Mouse (Mus musculus) embryonic facial prominence, embryonic 14.5 days (tissue): ENCODE results near the gene Gm28230. TPM values are rescaled to one million over a fixed set of nuclear protein-coding genes. Genes with fewer than 3 reads are reported as not detected.
A peak's percentile ranks its signal among the peaks of the same experiment; 100 is the strongest.

Experiments used
- ATAC-seq: fragments of 200-750 bp; cut with Nextera tagmentation; 2 replicates; pipeline ENCODE4 v1.8.0; 2017; ENCODE audit warnings: low read depth, moderate number of reproducible peaks, moderate TSS enrichment
- DNase-seq: peaks from one replicate; pipeline ENCODE4 v3.0.0-alpha.2; 2015; ENCODE audit warnings: low spot score
- H3K27ac ChIP-seq: fragments of 300-500 bp; sonication (generic); replicated peaks from 2 replicates; pipeline ENCODE4 v1.5.1; 2014; ENCODE audit warnings: low read depth, mild to moderate bottlenecking, low read length, moderate library complexity
- H3K27me3 ChIP-seq: fragments of 300-500 bp; sonication (generic); replicated peaks from 2 replicates; pipeline ENCODE4 v1.6.1; 2014; ENCODE audit warnings: low read length; ENCODE audit not compliant: control insufficient read depth, insufficient read depth
- H3K36me3 ChIP-seq: fragments of 300-500 bp; sonication (generic); 2 replicates; pipeline ENCODE4 v1.6.1; 2014; ENCODE audit warnings: low read length, mixed read lengths; ENCODE audit not compliant: control insufficient read depth, insufficient read depth
- H3K4me1 ChIP-seq: fragments of 300-500 bp; sonication (generic); 2 replicates; pipeline ENCODE4 v1.6.1; 2014; ENCODE audit warnings: antibody characterized with exemption, low read length; ENCODE audit not compliant: control insufficient read depth, insufficient read depth
- H3K4me2 ChIP-seq: fragments of 300-500 bp; sonication (generic); 2 replicates; pipeline ENCODE4 v1.6.1; 2014; ENCODE audit warnings: low read depth, mild to moderate bottlenecking, low read length, moderate library complexity, mixed read lengths
- H3K4me3 ChIP-seq: fragments of 300-500 bp; sonication (generic); 2 replicates; pipeline ENCODE4 v1.5.1; 2014; ENCODE audit warnings: low read depth, mild to moderate bottlenecking, low read length
- H3K9ac ChIP-seq: fragments of 300-500 bp; sonication (generic); 2 replicates; pipeline ENCODE4 v1.6.1; 2014; ENCODE audit warnings: low read depth, mild to moderate bottlenecking, low read length, moderate library complexity, mixed read lengths
- H3K9me3 ChIP-seq: fragments of 300-500 bp; sonication (generic); 2 replicates; pipeline ENCODE4 v1.6.1; 2016; ENCODE audit warnings: low read length; ENCODE audit not compliant: control insufficient read depth
- WGBS: fragments of 180-500 bp; shearing (Covaris S2); extraction: QIAGEN DNeasy Blood & Tissue Kit; methylation state at CpG from one replicate; pipeline ENCODE4 v1.1.7; 2014; 5-methylcytosine and 5-hydroxymethylcytosine counted together
- polyA plus RNA-seq: library from polyadenylated mRNA; unstranded; fragments of >200 nt; fragmentation: Nextera tagmentation; extraction: Ambion mirVana; gene quantifications from 2 replicates; pipeline ENCODE4 v1.2.1, GENCODE M21; 2014

Gene Gm28230
- polyA plus RNA-seq, 1 experiment from 2014 or later: not detected

DNA sequence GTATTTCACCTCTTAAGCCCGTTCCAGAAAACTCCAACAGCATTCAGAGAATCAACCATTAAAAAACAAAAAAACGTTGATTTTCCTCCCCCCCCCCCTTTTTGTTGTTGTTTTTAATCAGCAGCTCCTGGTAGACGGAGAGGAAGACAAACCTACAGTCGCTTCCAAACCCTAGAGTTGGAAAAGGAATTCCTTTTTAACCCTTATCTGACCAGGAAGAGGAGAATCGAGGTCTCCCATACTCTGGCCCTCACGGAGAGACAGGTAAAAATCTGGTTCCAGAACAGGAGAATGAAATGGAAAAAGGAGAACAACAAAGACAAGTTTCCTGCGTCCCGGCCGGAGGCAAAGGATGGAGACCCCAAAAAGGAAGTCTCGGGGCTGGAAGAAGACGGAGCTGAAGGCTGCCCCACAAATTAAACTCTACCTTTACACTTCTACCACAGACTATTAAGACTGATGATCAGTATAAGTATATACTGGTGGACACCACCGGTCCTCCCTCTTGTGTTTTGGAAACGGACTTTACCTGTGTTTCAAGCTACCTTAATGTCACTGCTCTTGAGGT lies 20.1 kb upstream of the Gm28230 start:
- H3K9me3 ChIP-seq: no peaks in the 10 kb centered on the region
- peaks cover 12% of the 10 kb centered on the region; the same call in 1 of the 2 replicates for H3K4me1 ChIP-seq
- H3K27me3 ChIP-seq: peaks cover 96% of the 10 kb centered on the region
- no peak overlapping the region for H3K9ac ChIP-seq
- H3K4me2 ChIP-seq: peak overlapping the region; percentile 11; the same call in 1 of the 2 replicates
- H3K36me3 ChIP-seq: no peaks in the 10 kb centered on the region
- ATAC-seq (no peak), DNase-seq (no peak)
- peak overlapping the region; percentile 44 for H3K4me3 ChIP-seq
- no peak overlapping the region for H3K27ac ChIP-seq
- 2% methylated on average over 13 of the region's 13 CpGs for WGBS

GRCm38 (mm10) chr2:74707599-74707998 lies 18.9 kb upstream of the Gm28230 start:
- ATAC-seq (no peak), DNase-seq (no peak)
- no peak overlapping the region for H3K27ac ChIP-seq
- no peak overlapping the region for H3K4me2 ChIP-seq
- peaks cover 97% of the 10 kb centered on the region for H3K27me3 ChIP-seq
- no peak overlapping the region for H3K9ac ChIP-seq
- peaks cover 12% of the 10 kb centered on the region; the same call in 1 of the 2 replicates for H3K4me1 ChIP-seq
- WGBS: 11% methylated on average over 7 of the region's 7 CpGs
- H3K4me3 ChIP-seq: no peak overlapping the region
- H3K36me3 ChIP-seq: no peaks in the 10 kb centered on the region
- no peaks in the 10 kb centered on the region for H3K9me3 ChIP-seq

- H3K27me3 ChIP-seq: peaks cover 97% of the 10 kb centered on the region
- H3K4me2 ChIP-seq: no peak overlapping the region
- no peaks in the 10 kb centered on the region for H3K36me3 ChIP-seq
- H3K4me3 ChIP-seq: no peak overlapping the region
- no peak overlapping the region for H3K9ac ChIP-seq
- DNase-seq: no peak
- no peak for ATAC-seq
- H3K27ac ChIP-seq: no peak overlapping the region
- peaks cover 12% of the 10 kb centered on the region; the same call in 1 of the 2 replicates for H3K4me1 ChIP-seq
- H3K9me3 ChIP-seq: no peaks in the 10 kb centered on the region
- WGBS: 10% methylated on average over 4 of the region's 4 CpGs
Observed at GRCm38 (mm10) chr2:74708676-74709075, 17.9 kb upstream of the Gm28230 start.

- H3K9me3 ChIP-seq: no peaks in the 10 kb centered on the region
- no peak for DNase-seq
- 5% methylated on average over 5 of the region's 5 CpGs for WGBS
- H3K27ac ChIP-seq: no peak overlapping the region
- H3K36me3 ChIP-seq: no peaks in the 10 kb centered on the region
- no peak for ATAC-seq
- peaks cover 97% of the 10 kb centered on the region for H3K27me3 ChIP-seq
- H3K4me3 ChIP-seq: no peak overlapping the region
- peaks cover 9% of the 10 kb centered on the region; the same call in 1 of the 2 replicates for H3K4me1 ChIP-seq
- no peak overlapping the region for H3K9ac ChIP-seq
- no peak overlapping the region for H3K4me2 ChIP-seq
Observed at GRCm38 (mm10) chr2:74709465-74710419, 16.8 kb upstream of the Gm28230 start.

DNA sequence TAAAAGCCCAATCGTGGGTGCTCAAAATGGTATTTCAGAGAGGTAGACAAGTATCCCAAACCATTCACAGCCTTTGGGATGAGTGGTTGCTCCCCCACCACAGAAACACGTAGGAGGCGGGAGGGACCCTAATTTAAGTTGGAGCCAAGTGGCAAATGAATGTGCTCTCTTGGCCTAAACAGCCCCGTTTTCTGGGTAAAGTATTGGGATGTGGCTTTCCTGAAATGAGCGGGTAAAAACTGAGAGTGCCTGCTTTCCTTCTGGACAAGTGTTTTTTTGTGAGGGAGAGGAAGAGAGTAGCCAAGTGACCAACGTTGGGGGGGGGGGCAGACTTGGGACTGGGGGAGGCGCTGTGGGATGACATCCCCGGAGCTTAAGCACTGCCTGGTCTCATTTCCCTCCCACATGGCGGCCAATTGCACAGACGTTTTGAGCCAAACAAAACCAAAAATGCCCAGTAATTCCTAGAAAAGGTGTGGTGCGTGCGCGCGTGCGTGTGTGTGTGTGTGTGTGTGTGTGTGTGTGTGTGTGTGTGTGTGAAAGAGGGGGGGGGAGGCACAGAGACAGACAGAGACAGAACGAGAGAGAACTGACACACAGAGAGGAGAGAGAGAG lies 15.5 kb upstream of the Gm28230 start:
- DNase-seq: no peak
- Histone ChIP-seq H3K27ac (no peak overlapping the region), H3K27me3 (peaks cover 99% of the 10 kb centered on the region), H3K4me3 (peak overlapping the region; percentile 42; the same call in 1 of the 2 replicates), H3K9ac (no peak overlapping the region), H3K4me2 (peak overlapping the region; percentile 21), H3K9me3 (no peaks in the 10 kb centered on the region), H3K4me1 (peaks cover 2% of the 10 kb centered on the region; the same call in 1 of the 2 replicates), H3K36me3 (no peaks in the 10 kb centered on the region)
- no peak for ATAC-seq
- WGBS: 2% methylated on average over 16 of the region's 16 CpGs

DNA sequence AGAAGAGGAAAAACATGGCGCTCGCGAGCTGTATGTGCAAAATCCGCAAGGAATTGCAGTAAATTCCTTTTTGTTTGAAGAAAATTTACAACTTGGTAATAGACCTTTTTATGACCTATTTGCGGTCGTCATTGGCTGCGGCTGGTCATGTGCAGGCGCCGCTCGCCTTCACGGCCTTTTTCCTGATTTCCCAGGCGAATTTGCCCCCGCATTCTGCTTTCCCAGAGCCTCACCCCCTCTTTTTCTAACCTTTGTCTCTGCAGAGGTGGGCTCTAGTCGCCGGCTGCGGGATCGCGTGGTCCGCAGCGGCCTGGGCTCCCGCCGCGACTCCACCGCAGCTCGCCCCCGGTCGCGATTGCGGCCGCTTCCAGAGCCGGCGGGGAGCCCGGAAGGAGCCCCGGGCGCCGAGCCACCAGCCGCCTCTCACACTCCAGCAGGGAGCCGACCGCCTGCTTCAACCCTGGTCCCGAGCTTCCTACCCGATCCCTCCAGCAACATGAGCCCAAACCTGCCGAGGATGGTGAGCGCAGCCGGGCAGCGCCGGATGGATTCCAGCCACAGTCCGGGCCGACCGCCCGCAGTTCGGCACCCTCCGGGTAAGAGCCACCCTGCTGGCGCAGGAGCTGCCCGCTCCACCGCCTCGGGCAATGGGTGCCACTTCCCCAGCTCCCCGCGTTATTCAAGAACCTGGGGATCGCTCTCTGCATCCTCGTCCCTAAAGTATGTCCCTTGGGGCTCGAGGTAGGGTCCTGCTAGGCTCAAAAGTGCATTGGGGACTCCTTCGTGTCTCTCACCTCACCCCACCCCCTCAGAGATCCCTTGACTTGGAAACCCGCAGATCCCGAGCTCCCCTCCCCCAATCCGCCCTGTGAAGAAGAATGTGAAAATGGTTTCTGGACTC lies 14.6 kb upstream of the Gm28230 start, which contains the start of the genes Hoxd3 and Hoxd4:
Gene Hoxd3 (plus strand): TSS at position 207 of the 901 bp plus-strand sequence.
Gene Hoxd4 (plus strand): TSS at position 209 of the 901 bp plus-strand sequence.
- H3K4me2 ChIP-seq: peak within 1 kb of the TSS; percentile 53
- H3K9me3 ChIP-seq: no peaks in the 10 kb centered on the region
- 1% methylated on average over 48 of the region's 65 CpGs for WGBS
- no peak for DNase-seq
- ATAC-seq: no peak
- H3K36me3 ChIP-seq: no peaks in the 10 kb centered on the region
- peak within 1 kb of the TSS; percentile 42 for H3K4me3 ChIP-seq
- H3K27me3 ChIP-seq: peaks cover 99% of the 10 kb centered on the region
- H3K4me1 ChIP-seq: peaks cover 2% of the 10 kb centered on the region; the same call in 1 of the 2 replicates
- H3K27ac ChIP-seq: 0 out of 2 replicates have a peak within 1 kb of the TSS, but pooled peaks have one; percentile 13
- peak within 1 kb of the TSS; percentile 51 for H3K9ac ChIP-seq

- Histone ChIP-seq H3K27ac (no peak overlapping the region), H3K36me3 (no peaks in the 10 kb centered on the region), H3K4me2 (peak overlapping the region; percentile 18; the same call in 1 of the 2 replicates), H3K4me3 (no peak overlapping the region), H3K9me3 (no peaks in the 10 kb centered on the region), H3K27me3 (peaks cover 100% of the 10 kb centered on the region), H3K4me1 (peaks cover 2% of the 10 kb centered on the region; the same call in 1 of the 2 replicates), H3K9ac (no peak overlapping the region)
- DNase-seq (no peak), ATAC-seq (no peak)
- 7% methylated on average over 19 of the region's 19 CpGs for WGBS
Observed at GRCm38 (mm10) chr2:74713239-74714150, 13.0 kb upstream of the Gm28230 start.
